16 mouse cellular contexts compared by ENCODE assay signal in genomic region chr11:94986435-94986834, GRCm38 (mm10). TPM values are rescaled to one million over a fixed set of nuclear protein-coding genes. Genes with fewer than 3 reads are reported as not detected.
A peak's percentile ranks its signal among the peaks of the same experiment; 100 is the strongest.
DNase-seq lines count a peak whose midpoint lies in the region; ATAC-seq and TF ChIP-seq lines count a peak whose summit lies in the region.
"Had no signal": no experiment of that assay in that cellular context is flagged by ENCODE, and none has a peak within 500 bp of the region (broad histone marks: within the 10 kb centered on the region; RNA-seq: fewer than 3 reads in every experiment).

No protein-coding gene starts in this region.

- H3K27ac ChIP-seq in hindbrain, embryonic 10.5 days: 0 out of 2 replicates have a peak overlapping the region, but pooled peaks have one; percentile 75
- no peak overlapping the region for H3K27ac ChIP-seq in hindbrain, embryonic 16.5 days (ENCODE audit: low read depth, low read length)
- H3K27ac ChIP-seq in thymus, adult 2 months (ENCODE audit: control insufficient read depth, insufficient read depth, low read length): no peak overlapping the region
- H3K27ac ChIP-seq in ES-Bruce4 (ENCODE audit: insufficient read depth, low read length): peak overlapping the region; percentile 60
- H3K27ac ChIP-seq in embryonic facial prominence, embryonic 10.5 days (replicated peaks): 0 out of 2 replicates have a peak overlapping the region, but pooled peaks have one; percentile 75
- H3K27ac ChIP-seq: hindbrain, embryonic 13.5 days; intestine, embryonic 15.5 days had no signal

- no peak overlapping the region for H3K4me2 ChIP-seq in hindbrain, embryonic 16.5 days (ENCODE audit: low read length)
- H3K4me2 ChIP-seq: hindbrain, embryonic 13.5 days; intestine, embryonic 15.5 days had no signal

- WGBS in hindbrain, embryonic 10.5 days: 75% methylated on average over 2 of the region's 2 CpGs
- 78% methylated on average over 2 of the region's 2 CpGs for WGBS in hindbrain, embryonic 16.5 days
- 54% methylated on average over 2 of the region's 2 CpGs for WGBS in thymus, adult 2 months
- WGBS in embryonic facial prominence, embryonic 10.5 days: 55% methylated on average over 2 of the region's 2 CpGs

- no peak for TF ChIP-seq EP300 in ES-Bruce4 (IDR thresholded peaks at IDR 0.05; ENCODE audit: insufficient read depth, low read depth, low read length)

- no peaks in the 10 kb centered on the region for H3K36me3 ChIP-seq in hindbrain, embryonic 10.5 days
- no peaks in the 10 kb centered on the region for H3K36me3 ChIP-seq in hindbrain, embryonic 16.5 days (ENCODE audit: control insufficient read depth, insufficient read depth, low read length)
- no peaks in the 10 kb centered on the region for H3K36me3 ChIP-seq in thymus, adult 2 months (ENCODE audit: control insufficient read depth, insufficient read depth, low read length)
- H3K36me3 ChIP-seq in ES-Bruce4 (ENCODE audit: control insufficient read depth, insufficient read depth, low read length, poor library complexity, severe bottlenecking): no peaks in the 10 kb centered on the region
- H3K36me3 ChIP-seq in embryonic facial prominence, embryonic 10.5 days (replicated peaks): no peaks in the 10 kb centered on the region
- H3K36me3 ChIP-seq: hindbrain, embryonic 13.5 days; intestine, embryonic 15.5 days had no signal

- TF ChIP-seq CTCF in thymus, adult 2 months (IDR thresholded peaks at IDR 0.05; ENCODE audit: borderline replicate concordance, control insufficient read depth, extremely low read depth, insufficient read depth, low read length, poor library complexity): no peak
- no peak for TF ChIP-seq CTCF in ES-Bruce4 (IDR thresholded peaks at IDR 0.05; ENCODE audit: low read depth, low read length)

- no peak for ATAC-seq in hindbrain, embryonic 16.5 days
- ATAC-seq: activated CD4-positive, CD25-positive, alpha-beta regulatory T cell, adult 4 months; forebrain, embryonic 14.5 days; intestine, embryonic 15.5 days; Patski had no signal

- H3K9ac ChIP-seq in hindbrain, embryonic 16.5 days (ENCODE audit: low read depth, low read length): no peak overlapping the region
- no peak overlapping the region; the same call in 1 of the 2 replicates for H3K9ac ChIP-seq in ES-Bruce4 (ENCODE audit: low read depth, poor library complexity, severe bottlenecking)
- H3K9ac ChIP-seq: intestine, embryonic 15.5 days had no signal

- DNase-seq in hindbrain, embryonic 10.5 days (ENCODE audit: low spot score): no peak
- peak; percentile 25 for DNase-seq in thymus, adult 2 months
- no peak for DNase-seq in thymus, postnatal 10 days (ENCODE audit: low spot score in 2 of 2)
- no peak for DNase-seq in embryonic facial prominence, embryonic 10.5 days (ENCODE audit: low spot score)
- DNase-seq in spleen, adult 12 weeks (ENCODE audit: low spot score): no peak
- DNase-seq: adrenal gland, postnatal 14 days; cerebellum, adult 9-10 months; heart, postnatal 4 days had no signal

- H3K9me3 ChIP-seq in hindbrain, embryonic 10.5 days: no peaks in the 10 kb centered on the region
- no peaks in the 10 kb centered on the region for H3K9me3 ChIP-seq in hindbrain, embryonic 16.5 days (ENCODE audit: control insufficient read depth, low read length)
- H3K9me3 ChIP-seq in ES-Bruce4 (replicated peaks; ENCODE audit: control insufficient read depth, insufficient read depth, low read length, poor library complexity, severe bottlenecking): no peaks in the 10 kb centered on the region
- no peaks in the 10 kb centered on the region for H3K9me3 ChIP-seq in embryonic facial prominence, embryonic 10.5 days
- H3K9me3 ChIP-seq: hindbrain, embryonic 13.5 days; intestine, embryonic 15.5 days had no signal

- H3K27me3 ChIP-seq in hindbrain, embryonic 10.5 days (ENCODE audit: insufficient read depth, poor library complexity, severe bottlenecking): no peaks in the 10 kb centered on the region
- H3K27me3 ChIP-seq in hindbrain, embryonic 16.5 days (replicated peaks; ENCODE audit: control insufficient read depth, insufficient read depth, low read length): no peaks in the 10 kb centered on the region
- H3K27me3 ChIP-seq in thymus, adult 2 months (ENCODE audit: control insufficient read depth, insufficient read depth, low read length): no peaks in the 10 kb centered on the region
- no peaks in the 10 kb centered on the region for H3K27me3 ChIP-seq in ES-Bruce4 (ENCODE audit: control insufficient read depth, insufficient read depth, low read length, poor library complexity, severe bottlenecking)
- no peaks in the 10 kb centered on the region for H3K27me3 ChIP-seq in embryonic facial prominence, embryonic 10.5 days (replicated peaks; ENCODE audit: low read depth, poor library complexity, severe bottlenecking)
- H3K27me3 ChIP-seq: hindbrain, embryonic 13.5 days; intestine, embryonic 15.5 days; Patski had no signal

- peaks cover 53% of the 10 kb centered on the region for H3K4me1 ChIP-seq in hindbrain, embryonic 10.5 days (replicated peaks)
- H3K4me1 ChIP-seq in hindbrain, embryonic 16.5 days (ENCODE audit: control insufficient read depth, insufficient read depth, low read depth, low read length): peaks cover 18% of the 10 kb centered on the region
- H3K4me1 ChIP-seq in thymus, adult 2 months (replicated peaks; ENCODE audit: control insufficient read depth, insufficient read depth, low read length): peaks cover 41% of the 10 kb centered on the region
- H3K4me1 ChIP-seq in ES-Bruce4 (ENCODE audit: control insufficient read depth, insufficient read depth, low read length): peaks cover 8% of the 10 kb centered on the region
- peaks cover 60% of the 10 kb centered on the region for H3K4me1 ChIP-seq in embryonic facial prominence, embryonic 10.5 days

- no peak for TF ChIP-seq POLR2A in thymus, adult 2 months (IDR thresholded peaks at IDR 0.05; ENCODE audit: control insufficient read depth, extremely low read depth, insufficient read depth, low read length, poor library complexity)
- no peak for TF ChIP-seq POLR2A in ES-Bruce4 (IDR thresholded peaks at IDR 0.05; ENCODE audit: insufficient read depth, low read length)

- H3K4me3 ChIP-seq in hindbrain, embryonic 10.5 days: no peak overlapping the region
- H3K4me3 ChIP-seq in hindbrain, embryonic 16.5 days (ENCODE audit: low read length): no peak overlapping the region
- H3K4me3 ChIP-seq in thymus, adult 2 months (ENCODE audit: control insufficient read depth, insufficient read depth, low read length): no peak overlapping the region
- H3K4me3 ChIP-seq in ES-Bruce4 (ENCODE audit: low read depth, low read length): no peak overlapping the region
- no peak overlapping the region for H3K4me3 ChIP-seq in embryonic facial prominence, embryonic 10.5 days
- H3K4me3 ChIP-seq: hindbrain, embryonic 13.5 days; intestine, embryonic 15.5 days had no signal

RNA-seq across cellular contexts. Expression of gene Ppp1r9b, which starts 4.4 kb away (rescaled TPM):
- 10.4 and 11.8 TPM in 2 replicates for polyA plus RNA-seq in hindbrain, embryonic 10.5 days (2016; fragmentation: Nextera tagmentation; extraction: Ambion mirVana)
- polyA plus RNA-seq in hindbrain, embryonic 16.5 days (2015; fragmentation: Nextera tagmentation; extraction: Ambion mirVana): 17.8 and 18.8 TPM in 2 replicates
- polyA plus RNA-seq in thymus, adult 2 months (2012; rRNA removed): 112 and 127 TPM in 2 replicates
- polyA plus RNA-seq in ES-Bruce4 (2011; ENCODE audit: insufficient read depth, insufficient read length, low read depth, missing spikeins): 20.3 and 21.0 TPM in 2 replicates
- polyA plus RNA-seq in embryonic facial prominence, embryonic 10.5 days (2016; fragmentation: Nextera tagmentation; extraction: Ambion mirVana): 8.3 and 9.4 TPM in 2 replicates

RNA-seq across cellular contexts. Expression of gene Sgca, which starts 10.3 kb away (rescaled TPM):
- 0.10 TPM in 1 of 2 replicates, not detected in the other for polyA plus RNA-seq in hindbrain, embryonic 10.5 days (2016; fragmentation: Nextera tagmentation; extraction: Ambion mirVana)
- polyA plus RNA-seq in hindbrain, embryonic 16.5 days (2015; fragmentation: Nextera tagmentation; extraction: Ambion mirVana): 0.24 and 1.3 TPM in 2 replicates
- polyA plus RNA-seq in thymus, adult 2 months (2012; rRNA removed): 6.3 and 59.1 TPM in 2 replicates
- not detected in 2 replicates for polyA plus RNA-seq in ES-Bruce4 (2011; ENCODE audit: insufficient read depth, insufficient read length, low read depth, missing spikeins)
- 0.17 TPM in 1 of 2 replicates, not detected in the other for polyA plus RNA-seq in embryonic facial prominence, embryonic 10.5 days (2016; fragmentation: Nextera tagmentation; extraction: Ambion mirVana)
- polyA plus RNA-seq: forebrain, embryonic 14.5 days; intestine, embryonic 15.5 days had no signal

RNA-seq across cellular contexts. Expression of gene Hils1, which starts 19.0 kb away (rescaled TPM):
- polyA plus RNA-seq in hindbrain, embryonic 10.5 days (2016; fragmentation: Nextera tagmentation; extraction: Ambion mirVana): not detected in 2 replicates
- not detected in 2 replicates for polyA plus RNA-seq in hindbrain, embryonic 16.5 days (2015; fragmentation: Nextera tagmentation; extraction: Ambion mirVana)
- polyA plus RNA-seq in thymus, adult 2 months (2012; rRNA removed): 0.12 TPM in 1 of 2 replicates, not detected in the other
- polyA plus RNA-seq in ES-Bruce4 (2011; ENCODE audit: insufficient read depth, insufficient read length, low read depth, missing spikeins): not detected in 2 replicates
- not detected in 2 replicates for polyA plus RNA-seq in embryonic facial prominence, embryonic 10.5 days (2016; fragmentation: Nextera tagmentation; extraction: Ambion mirVana)
- polyA plus RNA-seq: activated CD4-positive, CD25-positive, alpha-beta regulatory T cell, adult 4 months; cortical plate, adult 2 months; forebrain, embryonic 14.5 days; hindbrain, embryonic 13.5 days; intestine, embryonic 15.5 days; Patski had no signal

RNA-seq across cellular contexts. Expression of gene Samd14, which starts 23.2 kb away (rescaled TPM):
- polyA plus RNA-seq in hindbrain, embryonic 10.5 days (2016; fragmentation: Nextera tagmentation; extraction: Ambion mirVana): 38.8 and 71.5 TPM in 2 replicates
- polyA plus RNA-seq in hindbrain, embryonic 16.5 days (2015; fragmentation: Nextera tagmentation; extraction: Ambion mirVana): 160 and 181 TPM in 2 replicates
- polyA plus RNA-seq in thymus, adult 2 months (2012; rRNA removed): 9.3 and 10.1 TPM in 2 replicates
- polyA plus RNA-seq in ES-Bruce4 (2011; ENCODE audit: insufficient read depth, insufficient read length, low read depth, missing spikeins): 0.30 and 0.79 TPM in 2 replicates
- 35.5 and 42.5 TPM in 2 replicates for polyA plus RNA-seq in embryonic facial prominence, embryonic 10.5 days (2016; fragmentation: Nextera tagmentation; extraction: Ambion mirVana)

RNA-seq across cellular contexts. Expression of gene Col1a1, which starts 50.4 kb away (rescaled TPM):
- 98.1 and 193 TPM in 2 replicates for polyA plus RNA-seq in hindbrain, embryonic 10.5 days (2016; fragmentation: Nextera tagmentation; extraction: Ambion mirVana)
- 105 and 275 TPM in 2 replicates for polyA plus RNA-seq in hindbrain, embryonic 16.5 days (2015; fragmentation: Nextera tagmentation; extraction: Ambion mirVana)
- 11.9 and 18.7 TPM in 2 replicates for polyA plus RNA-seq in thymus, adult 2 months (2012; rRNA removed)
- 17.1 and 18.1 TPM in 2 replicates for polyA plus RNA-seq in ES-Bruce4 (2011; ENCODE audit: insufficient read depth, insufficient read length, low read depth, missing spikeins)
- polyA plus RNA-seq in embryonic facial prominence, embryonic 10.5 days (2016; fragmentation: Nextera tagmentation; extraction: Ambion mirVana): 61.5 and 88.8 TPM in 2 replicates

Comparison
In these comparisons a context has a peak if more than half of its experiments do, and no peak if none do; other contexts are left out.
1. H3K27ac ChIP-seq: peak in hindbrain, embryonic 10.5 days (single experiment), ES-Bruce4 (single experiment) and embryonic facial prominence, embryonic 10.5 days (single experiment); none in hindbrain, embryonic 16.5 days (single experiment) and thymus, adult 2 months (single experiment).